Mouse (Mus musculus) midbrain, embryonic 16.5 days (tissue): ENCODE data around the gene Krt88. TPM values are rescaled to one million over a fixed set of nuclear protein-coding genes. Genes with fewer than 3 reads are reported as not detected.

ENCODE experiments used
- ATAC-seq: fragments of 200-750 bp; cut with Nextera tagmentation; 2 replicates; pipeline ENCODE4 v1.8.0; 2017; ENCODE audit warnings: moderate TSS enrichment
- H3K27ac ChIP-seq: fragments of 300-500 bp; sonication (generic); 2 replicates; pipeline ENCODE4 v1.5.1; 2014; ENCODE audit warnings: mild to moderate bottlenecking, low read length, mixed read lengths
- H3K27me3 ChIP-seq: fragments of 300-500 bp; sonication (generic); 2 replicates; pipeline ENCODE4 v1.6.1; 2014; ENCODE audit warnings: low read depth, low read length, mixed read lengths; ENCODE audit not compliant: control insufficient read depth, insufficient read depth
- H3K36me3 ChIP-seq: fragments of 300-500 bp; sonication (generic); 2 replicates; pipeline ENCODE4 v1.6.1; 2014; ENCODE audit warnings: mild to moderate bottlenecking, low read length, moderate library complexity, mixed read lengths; ENCODE audit not compliant: control insufficient read depth, insufficient read depth
- H3K4me1 ChIP-seq: fragments of 300-500 bp; sonication (generic); 2 replicates; pipeline ENCODE4 v1.6.1; 2014; ENCODE audit warnings: mild to moderate bottlenecking, low read length, mixed read lengths; ENCODE audit not compliant: control insufficient read depth, insufficient read depth
- H3K4me2 ChIP-seq: fragments of 300-500 bp; sonication (generic); 2 replicates; pipeline ENCODE4 v1.6.1; 2014; ENCODE audit warnings: mild to moderate bottlenecking, low read length, mixed read lengths
- H3K4me3 ChIP-seq: fragments of 300-500 bp; sonication (generic); 2 replicates; pipeline ENCODE4 v1.5.1; 2014; ENCODE audit warnings: low read depth, mild to moderate bottlenecking, low read length, moderate library complexity, mixed read lengths
- H3K9ac ChIP-seq: fragments of 300-500 bp; sonication (generic); 2 replicates; pipeline ENCODE4 v1.6.1; 2014; ENCODE audit warnings: low read depth, low read length, mixed read lengths
- H3K9me3 ChIP-seq: fragments of 300-500 bp; sonication (generic); replicated peaks from 2 replicates; pipeline ENCODE4 v1.6.1; 2014; ENCODE audit warnings: mild to moderate bottlenecking, low read length, mixed read lengths; ENCODE audit not compliant: control insufficient read depth, poor library complexity, severe bottlenecking
- WGBS: fragments of 180-500 bp; shearing (Covaris S2); extraction: QIAGEN DNeasy Blood & Tissue Kit; methylation state at CpG from one replicate; pipeline ENCODE4 v1.1.7; 2014; 5-methylcytosine and 5-hydroxymethylcytosine counted together
- polyA plus RNA-seq: library from polyadenylated mRNA; unstranded; fragments of >200 nt; fragmentation: Nextera tagmentation; extraction: Ambion mirVana; gene quantifications from 2 replicates; pipeline ENCODE4 v1.2.1, GENCODE M21; 2015

Gene Krt88
- polyA plus RNA-seq, result not detected in 2 replicates

DNA sequence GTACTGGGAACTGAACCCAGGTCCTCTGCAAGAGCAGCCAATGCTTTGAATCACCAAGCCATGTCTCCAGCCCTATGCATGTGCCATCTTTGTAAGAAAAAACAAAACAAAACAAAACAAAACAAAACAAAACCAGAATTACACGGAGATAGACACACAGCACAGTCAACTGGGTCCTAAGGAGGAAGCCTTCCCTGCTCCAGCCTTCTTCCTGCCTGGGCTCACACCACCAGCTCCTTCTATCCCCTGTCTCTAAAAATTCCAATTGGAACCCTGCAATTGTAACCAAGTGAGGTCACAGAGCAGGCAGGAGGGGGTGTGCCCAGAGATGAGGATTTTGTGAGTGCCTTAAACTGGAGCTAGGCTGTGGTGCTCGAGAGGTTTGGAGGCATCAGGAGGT, at the start of gene Krt88:
Gene Krt88, plus strand, starts transcription at position 301 of the 400 bp plus-strand sequence.
- H3K27ac ChIP-seq, result no peak within 1 kb of the TSS
- H3K9ac ChIP-seq, result no peak within 1 kb of the TSS
- no peaks in the 10 kb centered on the region for H3K4me1 ChIP-seq
- no peak for ATAC-seq
- H3K4me2 ChIP-seq, result no peak within 1 kb of the TSS
- 74% methylated on average over 2 of the region's 2 CpGs for WGBS
- H3K4me3 ChIP-seq, result no peak within 1 kb of the TSS
- no peaks in the 10 kb centered on the region for H3K36me3 ChIP-seq
- H3K9me3 ChIP-seq, result no peaks in the 10 kb centered on the region
- H3K27me3 ChIP-seq, result no peaks in the 10 kb centered on the region

DNA sequence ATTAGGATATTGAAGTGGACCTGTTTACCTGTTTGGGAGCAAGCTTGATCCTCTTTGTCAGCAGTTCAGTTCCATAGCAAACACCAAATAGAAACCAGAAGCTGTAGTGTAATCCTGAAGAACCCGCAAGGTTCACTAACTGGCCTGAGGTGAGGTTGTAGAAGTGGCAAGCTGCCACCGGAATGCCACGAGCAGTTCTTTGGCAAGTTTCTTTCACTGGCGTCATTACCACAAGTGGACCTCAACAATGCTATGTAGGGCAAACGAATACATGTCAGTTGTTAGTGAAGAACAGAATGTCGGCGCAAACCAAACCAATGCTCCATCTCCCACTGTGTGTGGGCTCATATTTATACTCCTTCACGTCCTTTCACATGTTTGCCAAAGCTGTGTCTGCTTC, 49.3 kb upstream of the Krt88 start:
- Histone ChIP-seq H3K4me3 (no peak overlapping the region), H3K4me2 (no peak overlapping the region), H3K9me3 (no peaks in the 10 kb centered on the region), H3K9ac (no peak overlapping the region), H3K36me3 (no peaks in the 10 kb centered on the region), H3K27me3 (no peaks in the 10 kb centered on the region), H3K27ac (no peak overlapping the region), H3K4me1 (no peaks in the 10 kb centered on the region)
- WGBS, result 82% methylated on average over 8 of the region's 8 CpGs
- no peak for ATAC-seq

DNA sequence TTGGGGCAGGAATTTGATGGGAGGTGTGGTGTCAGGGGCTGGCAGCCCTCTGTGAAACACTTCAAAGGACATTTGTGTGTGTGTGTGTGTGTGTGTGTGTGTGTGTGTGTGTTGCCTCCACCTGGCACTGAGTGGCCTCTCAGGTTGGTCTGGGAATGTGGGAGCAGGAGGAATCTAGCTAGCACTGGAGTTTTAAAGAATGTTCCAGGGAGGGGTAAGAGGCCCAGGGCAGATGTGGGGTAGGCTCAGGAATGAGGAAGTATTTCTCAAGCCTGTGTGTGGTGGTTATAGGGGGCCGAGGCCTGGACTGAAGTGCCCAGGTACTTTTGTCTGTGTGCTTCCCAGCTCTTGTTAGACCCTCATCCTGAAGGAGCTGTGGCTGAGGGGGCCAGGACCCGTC, 36.8 kb upstream of the Krt88 start, which contains the start of gene Krt7:
Gene Krt7, plus strand, starts transcription at position 269 of the 400 bp plus-strand sequence.
- Histone ChIP-seq H3K9ac (no peak within 1 kb of the TSS), H3K4me2 (no peak within 1 kb of the TSS), H3K27me3 (peaks cover 10% of the 10 kb centered on the region), H3K4me1 (no peaks in the 10 kb centered on the region), H3K27ac (no peak within 1 kb of the TSS), H3K36me3 (no peaks in the 10 kb centered on the region), H3K9me3 (no peaks in the 10 kb centered on the region), H3K4me3 (no peak within 1 kb of the TSS)
- no peak for ATAC-seq
- WGBS, result 59% methylated on average over 2 of the region's 2 CpGs

GRCm38 (mm10) chr15:101412188-101412587, 35.4 kb upstream of the Krt88 start:
- no peak overlapping the region for H3K9ac ChIP-seq
- H3K27ac ChIP-seq, result no peak overlapping the region
- H3K36me3 ChIP-seq, result no peaks in the 10 kb centered on the region
- H3K27me3 ChIP-seq, result peaks cover 10% of the 10 kb centered on the region
- no peak overlapping the region for H3K4me2 ChIP-seq
- ATAC-seq, result no peak
- H3K4me3 ChIP-seq, result no peak overlapping the region
- H3K9me3 ChIP-seq, result no peaks in the 10 kb centered on the region
- 19% methylated on average over 31 of the region's 31 CpGs for WGBS
- H3K4me1 ChIP-seq, result no peaks in the 10 kb centered on the region

DNA sequence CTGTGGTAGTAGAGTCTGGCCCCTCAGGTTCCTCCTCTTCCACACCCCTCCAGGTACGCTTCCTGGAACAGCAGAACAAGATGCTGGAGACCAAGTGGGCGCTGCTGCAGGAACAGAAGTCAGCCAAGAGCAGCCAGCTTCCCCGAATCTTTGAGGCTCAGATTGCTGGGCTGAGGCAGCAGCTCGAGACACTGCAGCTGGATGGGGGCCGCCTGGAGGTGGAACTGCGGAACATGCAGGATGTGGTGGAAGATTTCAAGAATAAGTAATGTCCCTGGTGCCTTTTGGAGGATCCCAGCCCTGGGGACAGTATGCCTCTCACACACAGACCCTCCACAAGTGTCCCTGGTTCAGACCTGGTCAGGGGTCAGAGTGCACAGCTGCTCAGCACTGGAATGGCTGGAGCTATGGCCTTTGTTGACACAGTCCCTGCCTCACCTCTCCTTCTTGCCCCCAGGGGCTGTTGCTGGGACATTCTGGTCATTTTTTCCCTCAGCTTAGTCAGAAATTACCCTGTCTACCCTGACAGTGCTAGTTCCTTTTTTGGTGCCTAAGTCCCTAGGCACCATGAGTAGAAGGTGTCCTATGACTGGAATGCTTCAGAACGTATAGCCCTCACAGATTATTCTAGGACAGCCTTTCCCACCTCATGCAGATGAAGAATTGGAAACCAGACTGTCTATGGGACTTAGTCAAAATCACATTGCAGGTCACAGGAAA, 33.5 kb upstream of the Krt88 start:
- Histone ChIP-seq H3K4me3 (no peak overlapping the region), H3K36me3 (no peaks in the 10 kb centered on the region), H3K27me3 (peaks cover 10% of the 10 kb centered on the region), H3K9me3 (no peaks in the 10 kb centered on the region), H3K4me2 (no peak overlapping the region), H3K4me1 (no peaks in the 10 kb centered on the region), H3K9ac (no peak overlapping the region), H3K27ac (no peak overlapping the region)
- no peak for ATAC-seq
- 58% methylated on average over 7 of the region's 7 CpGs for WGBS

DNA sequence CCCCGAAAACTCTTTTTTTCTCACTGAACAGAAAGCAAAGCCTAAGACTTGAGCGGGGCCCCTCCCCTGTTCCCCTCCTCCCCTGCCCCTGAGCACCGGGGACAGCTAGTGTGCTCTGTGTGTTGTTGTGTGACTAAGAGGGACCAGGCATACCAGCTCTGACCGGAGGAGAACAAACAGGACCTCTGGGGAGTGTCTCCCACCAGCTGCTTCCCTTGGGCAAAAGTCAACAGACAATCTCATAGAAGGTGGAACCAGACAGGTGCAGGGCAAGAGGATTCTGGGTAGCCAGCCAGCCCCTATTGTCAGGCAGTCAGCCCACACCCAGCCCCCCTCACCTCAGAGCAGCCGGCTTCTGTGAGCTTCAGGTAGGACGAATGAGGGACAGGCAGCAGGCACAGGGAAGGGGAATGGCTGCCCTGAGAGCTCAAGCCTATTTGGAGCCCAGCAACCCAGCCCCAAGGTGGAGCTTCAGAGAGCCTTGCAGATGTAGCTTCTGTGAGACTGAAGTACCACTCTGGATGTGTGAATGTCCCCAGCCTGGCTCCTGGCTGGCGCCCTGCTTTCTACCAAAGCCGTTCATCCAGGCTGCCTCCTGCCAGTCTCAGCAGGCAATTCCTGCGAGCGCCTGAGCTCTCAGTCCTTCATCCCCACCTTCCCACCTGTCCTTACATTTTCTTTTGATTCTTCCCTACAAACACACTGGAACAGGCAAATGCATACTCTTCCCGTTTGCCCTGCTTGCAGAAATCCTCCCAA, 32.6 kb upstream of the Krt88 start:
- Histone ChIP-seq H3K4me1 (no peaks in the 10 kb centered on the region), H3K27ac (no peak overlapping the region), H3K4me3 (no peak overlapping the region), H3K36me3 (no peaks in the 10 kb centered on the region), H3K4me2 (no peak overlapping the region), H3K9ac (no peak overlapping the region), H3K27me3 (peaks cover 10% of the 10 kb centered on the region), H3K9me3 (no peaks in the 10 kb centered on the region)
- 42% methylated on average over 11 of the region's 11 CpGs for WGBS
- ATAC-seq, result no peak

GRCm38 (mm10) chr15:101418950-101419349, 28.6 kb upstream of the Krt88 start:
- Histone ChIP-seq H3K4me2 (no peak overlapping the region), H3K27ac (no peak overlapping the region), H3K4me3 (no peak overlapping the region), H3K9me3 (no peaks in the 10 kb centered on the region), H3K36me3 (no peaks in the 10 kb centered on the region), H3K9ac (no peak overlapping the region), H3K27me3 (no peaks in the 10 kb centered on the region), H3K4me1 (no peaks in the 10 kb centered on the region)
- 85% methylated on average over 4 of the region's 4 CpGs for WGBS
- ATAC-seq, result no peak

DNA sequence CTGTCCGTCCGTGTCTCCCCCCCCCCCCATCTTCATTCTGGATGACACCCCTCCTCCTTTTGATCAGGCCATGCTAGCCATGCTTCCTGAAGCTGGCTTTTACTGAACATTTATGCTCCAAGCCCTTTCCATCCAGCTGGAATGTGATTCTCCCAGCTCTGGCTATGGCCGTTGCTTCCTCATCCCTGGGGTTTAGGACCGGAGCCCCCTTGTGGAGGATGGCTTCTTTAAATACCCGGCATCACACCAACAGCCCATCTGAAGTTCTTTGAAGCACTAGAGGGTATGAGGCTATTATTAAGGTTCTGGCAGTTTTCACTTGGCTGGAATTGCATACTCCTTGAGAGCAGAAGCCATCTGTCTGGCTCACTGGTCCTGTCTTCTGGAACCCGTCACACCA, 26.6 kb upstream of the Krt88 start:
- ATAC-seq, result no peak
- Histone ChIP-seq H3K4me2 (no peak overlapping the region), H3K4me1 (no peaks in the 10 kb centered on the region), H3K27ac (no peak overlapping the region), H3K9ac (no peak overlapping the region), H3K36me3 (no peaks in the 10 kb centered on the region), H3K9me3 (no peaks in the 10 kb centered on the region), H3K27me3 (no peaks in the 10 kb centered on the region), H3K4me3 (no peak overlapping the region)
- 42% methylated on average over 4 of the region's 6 CpGs for WGBS

DNA sequence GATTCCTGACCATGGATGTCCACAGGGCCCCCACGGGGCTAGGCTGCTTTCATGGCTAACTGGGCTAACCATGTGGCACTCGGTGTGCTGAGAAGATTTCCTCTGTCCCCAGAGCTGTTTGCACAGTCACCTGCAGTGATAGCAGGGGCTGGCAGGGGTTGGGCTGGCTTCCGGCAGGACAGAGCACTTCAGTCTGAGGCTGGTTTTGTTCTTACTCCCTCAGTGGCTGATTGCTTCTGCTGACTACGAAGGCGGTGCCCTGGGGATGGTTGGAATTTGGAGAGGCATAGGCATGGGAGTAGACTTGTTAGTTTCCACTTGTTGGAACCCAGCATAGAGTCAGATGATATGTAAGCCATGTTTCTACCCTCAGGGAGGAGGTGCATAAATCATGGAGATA, 22.6 kb upstream of the Krt88 start:
- no peaks in the 10 kb centered on the region for H3K27me3 ChIP-seq
- no peak overlapping the region for H3K4me2 ChIP-seq
- no peak overlapping the region for H3K4me3 ChIP-seq
- WGBS, result 30% methylated on average over 5 of the region's 5 CpGs
- H3K27ac ChIP-seq, result no peak overlapping the region
- H3K9ac ChIP-seq, result no peak overlapping the region
- no peaks in the 10 kb centered on the region for H3K36me3 ChIP-seq
- ATAC-seq, result no peak
- H3K9me3 ChIP-seq, result no peaks in the 10 kb centered on the region
- H3K4me1 ChIP-seq, result no peaks in the 10 kb centered on the region
